Mouse (Mus musculus): ENCODE data around the gene 1700024G13Rik.
"Not testable (repeated sequence)": the region's sequence is repeated elsewhere in the genome, so short reads cannot be mapped to it uniquely, and the experiment has no call there.

The 1700024G13Rik gene

DNA sequence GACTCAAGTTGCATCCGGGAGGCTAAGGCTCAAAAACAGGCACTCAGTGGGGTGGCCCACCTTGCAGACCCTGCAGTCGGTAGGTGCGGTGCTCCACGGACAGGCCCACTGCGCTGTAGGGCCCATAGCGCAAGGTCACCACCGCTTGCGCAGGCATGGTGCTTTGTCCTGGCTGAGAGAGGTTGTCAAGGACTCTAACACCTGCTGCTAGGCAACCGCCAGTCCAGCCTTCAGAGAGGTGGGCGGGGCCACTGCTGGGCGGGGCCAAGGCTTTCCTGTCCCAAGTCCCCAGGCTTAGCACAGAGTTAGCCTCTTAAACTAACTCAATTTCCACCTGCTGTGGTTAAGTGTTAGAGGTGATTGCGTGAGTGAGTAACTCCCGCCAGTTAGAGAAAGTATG lies at the start of gene 1700024G13Rik:
Gene 1700024G13Rik, minus strand, starts transcription at position 196 of the 400 bp plus-strand sequence.
- DNase-seq (ENCODE audit: low spot score in 2 of 2): no peak

DNA sequence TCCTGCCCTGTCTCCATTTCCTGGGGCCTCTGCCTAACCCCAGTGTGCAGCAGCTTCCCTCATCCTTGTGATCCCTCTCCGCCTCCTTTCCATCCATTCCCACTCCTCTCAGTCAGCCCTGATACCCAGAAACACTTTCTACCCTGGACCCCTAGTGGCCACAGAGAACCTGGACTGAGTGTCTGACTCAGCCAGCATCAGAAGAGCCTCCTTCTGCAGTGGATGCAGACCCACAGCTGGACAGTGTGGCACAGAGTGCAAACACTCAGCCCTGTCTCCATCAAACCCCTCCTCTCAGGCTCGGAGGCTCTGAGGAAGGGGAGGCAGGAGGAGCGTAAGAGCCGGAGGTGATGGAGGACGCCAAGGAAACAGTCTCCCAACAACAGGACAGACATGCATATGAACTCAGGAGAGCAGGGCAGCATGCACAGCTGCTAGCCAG lies 49.2 kb upstream of the 1700024G13Rik start:
- no peak for DNase-seq (ENCODE audit: low spot score in 2 of 2)

DNA sequence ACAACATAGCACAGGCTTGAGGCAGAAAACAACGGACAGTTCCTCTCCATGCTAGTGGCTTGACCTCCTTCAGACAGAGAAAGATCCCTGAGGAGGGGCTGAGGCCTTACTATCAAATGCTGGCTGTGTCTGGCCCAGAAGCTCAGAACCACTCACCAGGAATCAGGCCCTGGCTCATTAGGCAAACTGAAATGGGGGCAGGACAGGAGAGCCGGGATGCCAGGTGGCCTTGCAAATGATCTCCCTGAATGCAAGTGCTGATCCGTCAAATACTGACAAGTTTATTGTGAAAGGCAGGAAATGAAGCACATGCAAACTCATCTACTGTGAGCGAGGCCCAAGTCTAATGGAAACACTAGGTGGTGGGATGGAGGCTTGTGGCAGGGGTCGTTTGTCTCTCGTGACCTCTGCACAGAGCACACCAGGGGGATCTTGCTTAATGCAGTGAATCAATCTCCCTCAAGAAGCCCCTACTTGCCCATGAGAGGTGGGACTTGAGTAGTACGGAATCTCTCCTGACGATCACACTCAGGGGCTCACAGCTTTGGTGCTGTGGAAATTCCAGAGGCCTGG lies 40.9 kb upstream of the 1700024G13Rik start:
- DNase-seq (ENCODE audit: low spot score in 2 of 2): no peak

DNA sequence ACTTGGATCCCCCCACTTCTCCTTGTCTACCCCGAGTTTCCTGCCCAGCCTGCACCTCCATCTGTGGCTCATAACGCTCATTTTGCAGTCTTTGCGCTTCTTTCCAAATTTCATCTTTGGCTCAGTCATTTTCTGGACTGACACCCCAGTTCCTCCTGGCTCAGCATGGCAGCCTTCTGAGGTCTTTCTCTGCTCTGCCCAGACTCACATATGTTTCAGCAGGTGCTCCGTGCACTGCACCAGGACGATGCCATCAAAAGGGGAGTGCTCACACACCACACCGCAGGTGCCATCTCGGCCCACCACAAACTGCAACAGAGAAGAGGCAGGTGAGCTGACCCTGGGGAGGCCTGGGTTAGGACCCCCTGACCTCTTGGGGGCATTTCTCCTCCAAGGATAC lies 35.8 kb upstream of the 1700024G13Rik start:
- DNase-seq (ENCODE audit: low spot score in 2 of 2): no peak

DNA sequence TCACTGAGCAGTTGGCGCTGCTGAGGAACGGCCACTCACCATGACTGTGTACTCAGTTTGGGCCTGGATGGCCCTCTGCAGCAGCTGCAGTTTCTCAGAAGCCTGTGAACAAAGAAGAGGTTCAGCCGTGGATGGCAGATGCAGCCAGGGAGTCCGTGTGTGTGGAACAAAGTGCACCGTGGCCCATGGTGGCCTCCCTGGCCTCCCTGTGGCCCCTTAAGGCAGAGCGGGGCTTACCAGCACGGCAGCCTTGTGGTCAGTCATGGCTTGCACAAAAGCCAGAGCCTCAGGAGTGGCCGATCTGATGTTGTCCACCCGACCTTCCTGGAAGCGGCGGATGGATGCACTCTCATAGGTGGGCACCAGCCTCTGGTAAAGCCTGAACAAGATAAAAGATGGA lies 30.6 kb upstream of the 1700024G13Rik start:
- no peak for DNase-seq (ENCODE audit: low spot score in 2 of 2)

DNA sequence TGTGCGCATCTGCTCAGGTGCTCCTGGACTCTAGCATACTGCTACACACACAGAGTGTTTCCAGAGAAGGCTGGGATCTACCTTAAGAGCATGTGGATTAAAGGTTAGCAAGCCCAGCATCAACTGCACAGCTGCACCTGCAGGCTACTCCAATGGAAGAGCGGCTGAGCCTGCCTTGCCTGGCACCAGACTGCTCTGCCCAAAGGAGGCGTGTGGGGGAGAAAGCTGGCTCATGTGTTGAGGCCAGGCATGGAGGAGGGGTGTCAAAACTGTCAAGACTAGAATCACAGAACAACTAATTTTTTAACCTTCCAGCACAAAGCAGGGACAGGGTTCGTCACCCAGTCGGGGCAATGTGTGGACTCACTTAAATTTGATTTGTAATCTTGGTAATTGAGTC lies 23.9 kb upstream of the 1700024G13Rik start:
- no peak for DNase-seq (ENCODE audit: low spot score in 2 of 2)

DNA sequence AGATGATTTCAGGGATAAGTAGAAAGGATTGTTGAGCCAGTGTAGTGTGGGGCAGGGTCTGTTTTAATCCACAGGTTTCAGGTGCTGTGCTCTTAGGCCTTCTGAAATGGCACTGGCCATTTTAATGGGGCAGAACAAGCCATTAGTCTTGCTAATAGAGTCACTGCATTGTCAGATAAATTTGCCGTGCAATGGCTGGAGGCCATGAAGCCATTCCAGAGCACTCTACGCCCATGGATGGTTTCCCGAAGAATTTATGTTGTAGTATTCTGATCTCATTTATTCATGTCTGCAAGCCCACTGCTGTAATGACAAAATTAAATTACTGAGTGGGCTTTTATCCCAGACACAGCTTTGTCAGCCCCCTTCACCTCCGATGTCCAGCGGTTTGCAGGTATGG lies 21.9 kb upstream of the 1700024G13Rik start:
- no peak for DNase-seq (ENCODE audit: low spot score in 2 of 2)

GRCm38 (mm10) chr14:32405399-32405798 lies 17.2 kb upstream of the 1700024G13Rik start:
- DNase-seq (ENCODE audit: low spot score in 2 of 2): not testable (repeated sequence)

- no peak for DNase-seq (ENCODE audit: low spot score in 2 of 2)
Observed at GRCm38 (mm10) chr14:32381619-32382018, 6.6 kb downstream of the 1700024G13Rik start.

- no peak for DNase-seq (ENCODE audit: low spot score in 2 of 2)
Observed at GRCm38 (mm10) chr14:32381066-32381465, 7.1 kb downstream of the 1700024G13Rik start.

- no peak for DNase-seq (ENCODE audit: low spot score in 2 of 2)
Observed at GRCm38 (mm10) chr14:32380099-32380480, 8.1 kb downstream of the 1700024G13Rik start.

- DNase-seq (ENCODE audit: low spot score in 2 of 2): no peak
Observed at GRCm38 (mm10) chr14:32379395-32380098, 8.6 kb downstream of the 1700024G13Rik start.

GRCm38 (mm10) chr14:32372510-32372909 lies 15.7 kb downstream of the 1700024G13Rik start:
- DNase-seq (ENCODE audit: low spot score in 2 of 2): no peak

DNA sequence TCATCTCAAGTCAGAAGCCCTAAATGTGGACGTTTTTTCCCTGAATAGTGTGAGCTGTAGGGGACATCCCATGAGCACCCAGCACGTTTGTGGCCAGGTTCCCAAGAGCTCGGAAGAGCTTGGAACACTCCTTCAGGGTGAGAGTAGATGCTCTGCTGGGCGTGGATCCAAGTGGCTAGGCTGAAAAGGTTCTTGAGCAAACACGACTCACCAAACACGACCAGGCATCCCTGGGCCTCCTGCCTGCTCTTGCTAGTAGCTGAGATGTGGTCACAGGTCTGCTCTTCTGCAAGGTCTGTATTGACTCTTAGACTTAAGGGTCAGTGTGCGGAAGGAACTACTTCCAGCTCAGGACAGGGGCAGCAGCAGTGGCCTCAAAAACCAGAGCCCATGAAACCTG lies 18.4 kb downstream of the 1700024G13Rik start:
- no peak for DNase-seq (ENCODE audit: low spot score in 2 of 2)

DNA sequence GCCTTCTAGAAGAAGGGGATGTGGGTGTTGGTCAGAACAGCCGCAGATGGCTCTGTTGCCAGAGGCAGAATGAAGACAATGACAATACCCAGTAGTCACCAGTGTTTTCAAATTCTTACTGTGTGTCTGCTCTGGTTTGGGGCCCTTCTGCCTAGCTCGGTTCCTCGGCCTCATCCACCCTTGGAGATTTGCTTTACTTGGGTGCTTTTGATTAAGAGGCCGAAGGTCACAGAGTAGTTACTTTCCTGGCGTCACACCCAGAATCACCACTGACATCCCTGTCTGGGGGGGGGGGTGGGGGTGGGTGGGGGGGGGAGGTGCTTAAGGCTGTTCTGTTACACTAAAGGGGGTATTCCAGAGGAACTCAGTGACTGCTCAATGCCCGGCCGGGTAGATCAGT lies 23.8 kb downstream of the 1700024G13Rik start:
- DNase-seq (ENCODE audit: low spot score in 2 of 2): no peak

DNA sequence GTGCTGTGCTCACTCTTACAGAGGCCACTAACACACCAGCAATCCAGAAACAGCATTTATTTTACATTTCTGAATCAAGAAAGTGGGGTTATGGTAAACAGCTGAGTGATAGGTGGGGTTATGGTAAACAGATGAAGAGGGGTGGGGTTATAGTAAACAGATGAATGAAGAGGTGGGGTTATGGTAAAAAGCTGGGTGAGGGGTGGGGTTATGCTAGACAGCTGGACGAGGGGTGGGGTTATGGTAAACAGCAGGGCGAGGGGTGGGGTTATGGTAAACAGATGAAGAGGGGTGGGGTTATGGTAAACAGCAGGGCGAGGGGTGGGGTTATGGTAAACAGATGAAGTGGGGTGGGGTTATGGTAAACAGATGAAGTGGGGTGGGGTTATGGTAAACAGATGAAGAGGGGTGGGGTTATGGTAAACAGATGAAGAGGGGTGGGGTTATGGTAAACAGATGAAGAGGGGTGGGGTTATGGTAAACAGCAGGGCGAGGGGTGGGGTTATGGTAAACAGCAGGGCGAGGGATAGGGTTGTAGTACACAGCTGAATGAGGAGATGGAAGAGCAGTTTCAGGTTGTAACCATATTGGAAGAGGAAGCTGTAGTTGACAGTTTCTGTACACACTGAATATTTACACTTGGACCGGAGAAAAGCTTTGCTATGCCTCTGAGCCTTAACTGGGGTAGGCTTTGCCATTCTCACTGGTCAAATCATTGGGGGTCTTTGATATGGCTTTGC lies 36.8 kb downstream of the 1700024G13Rik start:
- not testable (repeated sequence) for DNase-seq (ENCODE audit: low spot score in 2 of 2)

GRCm38 (mm10) chr14:32347307-32347706 lies 40.9 kb downstream of the 1700024G13Rik start:
- no peak for DNase-seq (ENCODE audit: low spot score in 2 of 2)

DNA sequence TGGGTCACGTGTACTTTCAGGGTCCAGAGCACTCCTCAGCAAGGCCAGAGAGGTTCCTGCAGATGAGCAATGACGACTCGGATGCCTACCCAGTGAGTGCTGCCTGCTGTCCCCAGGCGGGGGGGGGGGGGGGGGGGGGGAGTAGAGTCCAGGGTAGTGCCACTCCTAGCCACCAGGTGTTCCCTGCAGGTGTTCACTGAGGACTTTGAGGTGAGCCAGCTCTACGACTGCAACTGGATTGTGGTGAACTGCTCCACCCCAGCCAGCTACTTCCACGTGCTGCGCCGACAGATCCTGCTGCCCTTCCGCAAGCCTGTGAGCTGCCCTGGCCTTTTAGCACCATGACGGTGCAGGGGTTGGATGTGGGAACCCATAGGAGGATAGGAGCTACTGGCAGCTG lies 43.5 kb downstream of the 1700024G13Rik start:
- no peak for DNase-seq (ENCODE audit: low spot score in 2 of 2)

- no peak for DNase-seq (ENCODE audit: low spot score in 2 of 2)
Observed at GRCm38 (mm10) chr14:32344176-32344575, 44.0 kb downstream of the 1700024G13Rik start.

- DNase-seq (ENCODE audit: low spot score in 2 of 2): no peak
Observed at GRCm38 (mm10) chr14:32341823-32342222, 46.4 kb downstream of the 1700024G13Rik start.

GRCm38 (mm10) chr14:32336547-32336946 lies 51.6 kb downstream of the 1700024G13Rik start:
- DNase-seq (ENCODE audit: low spot score in 2 of 2): no peak

DNA sequence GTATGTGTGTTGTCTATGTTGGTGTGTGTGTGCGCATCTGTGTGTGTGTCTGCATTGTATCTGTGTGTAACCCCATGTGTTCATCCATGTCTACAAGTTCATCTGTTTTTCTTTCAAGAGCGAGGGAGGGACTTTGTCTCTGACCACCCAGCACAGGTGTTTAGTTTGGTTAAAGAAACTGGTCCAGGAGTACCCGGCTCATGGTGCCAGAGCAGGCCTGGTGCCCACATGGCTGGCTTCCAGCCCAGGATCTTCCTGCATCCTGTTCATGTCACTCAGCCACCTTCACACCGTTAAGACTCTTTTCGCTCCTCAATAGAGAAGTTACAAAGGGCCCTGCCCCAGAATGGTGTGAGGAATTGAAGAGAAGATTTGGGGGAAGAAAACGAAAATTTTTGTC lies 52.2 kb downstream of the 1700024G13Rik start:
- DNase-seq (ENCODE audit: low spot score in 2 of 2): no peak
